Mouse (Mus musculus) adrenal gland, adult 8-10 months (tissue): ENCODE measurements at regions not wholly inside any gene's neighbourhood (a gene's known extent, or its start where the extent isn't known, plus 50 kb on each side); places are given as distances from the start of the nearest gene placed in this dataset.
"Not testable (repeated sequence)": the region's sequence is repeated elsewhere in the genome, so short reads cannot be mapped to it uniquely, and the experiment has no call there.

Source experiments
- DNase-seq: peaks from one replicate; pipeline ENCODE4 v3.0.0; 2022

- no peak for DNase-seq
These were observed 187.7 kb upstream of the 1700056E22Rik start for GRCm38 (mm10) chr1:184221792-184222191.

GRCm38 (mm10) chr1:184197272-184197671 lies 163.2 kb upstream of the 1700056E22Rik start:
- DNase-seq: no peak

GRCm38 (mm10) chr1:184191325-184191724 lies 157.2 kb upstream of the 1700056E22Rik start:
- DNase-seq: no peak

GRCm38 (mm10) chr1:184187582-184187981 lies 153.5 kb upstream of the 1700056E22Rik start:
- no peak for DNase-seq

- DNase-seq: no peak
These were observed 148.1 kb upstream of the 1700056E22Rik start for GRCm38 (mm10) chr1:184182163-184182562.

- DNase-seq: not testable (repeated sequence)
These were observed 140.3 kb upstream of the 1700056E22Rik start for GRCm38 (mm10) chr1:184174416-184174815.

- no peak for DNase-seq
These were observed 139.6 kb upstream of the 1700056E22Rik start for GRCm38 (mm10) chr1:184173739-184174138.

GRCm38 (mm10) chr1:184172986-184173385 lies 138.9 kb upstream of the 1700056E22Rik start:
- no peak for DNase-seq

- no peak for DNase-seq
These were observed 137.5 kb upstream of the 1700056E22Rik start for GRCm38 (mm10) chr1:184171601-184172000.

- no peak for DNase-seq
These were observed 136.8 kb upstream of the 1700056E22Rik start for GRCm38 (mm10) chr1:184170926-184171325.

GRCm38 (mm10) chr1:184169967-184170366 lies 135.9 kb upstream of the 1700056E22Rik start:
- DNase-seq: no peak

- DNase-seq: no peak
These were observed 135.1 kb upstream of the 1700056E22Rik start for GRCm38 (mm10) chr1:184169034-184169783.

GRCm38 (mm10) chr1:184166951-184167350 lies 132.8 kb upstream of the 1700056E22Rik start:
- no peak for DNase-seq

GRCm38 (mm10) chr1:184162526-184162925 lies 128.4 kb upstream of the 1700056E22Rik start:
- not testable (repeated sequence) for DNase-seq

- DNase-seq: no peak
These were observed 113.6 kb upstream of the 1700056E22Rik start for GRCm38 (mm10) chr1:184147713-184148112.

GRCm38 (mm10) chr1:184142974-184143373 lies 108.9 kb upstream of the 1700056E22Rik start:
- no peak for DNase-seq

- no peak for DNase-seq
These were observed 106.4 kb upstream of the 1700056E22Rik start for GRCm38 (mm10) chr1:184140486-184140885.

GRCm38 (mm10) chr1:184140082-184140481 lies 106.0 kb upstream of the 1700056E22Rik start:
- DNase-seq: no peak

GRCm38 (mm10) chr1:184138661-184139060 lies 104.6 kb upstream of the 1700056E22Rik start:
- DNase-seq: no peak

- no peak for DNase-seq
These were observed 96.8 kb upstream of the 1700056E22Rik start for GRCm38 (mm10) chr1:184130897-184131296.

- DNase-seq: peak; percentile 5
These were observed 93.2 kb upstream of the 1700056E22Rik start for GRCm38 (mm10) chr1:184127321-184127720.

- no peak for DNase-seq
These were observed 92.8 kb upstream of the 1700056E22Rik start for GRCm38 (mm10) chr1:184126909-184127308.
